Mouse (Mus musculus): ENCODE results near the gene Gpr35. TPM values are rescaled to one million over a fixed set of nuclear protein-coding genes. Genes with fewer than 3 reads are reported as not detected.
"Not testable (repeated sequence)": the region's sequence is repeated elsewhere in the genome, so short reads cannot be mapped to it uniquely, and the experiment has no call there.

Gene Gpr35
- polyA plus RNA-seq, 1 experiment: 0.62 TPM

- H3K4me1 ChIP-seq (ENCODE audit: control insufficient read depth, insufficient read depth, low read length): no peaks in the 10 kb centered on the region
- no peak overlapping the region for H3K27ac ChIP-seq (ENCODE audit: insufficient read depth, low read depth, low read length)
- TF ChIP-seq CTCF (IDR thresholded peaks at IDR 0.05; ENCODE audit: low read depth, low read length) (no peak), POLR2A (IDR thresholded peaks at IDR 0.05; ENCODE audit: borderline replicate concordance, low read depth, low read length) (no peak)
- H3K4me3 ChIP-seq (ENCODE audit: insufficient read depth, low read length): no peak overlapping the region
These were observed 2.7 kb upstream of the Gpr35 start for GRCm38 (mm10) chr1:92947966-92948365.

GRCm38 (mm10) chr1:92949426-92949825, 1.2 kb upstream of the Gpr35 start:
- Histone ChIP-seq H3K4me3 (ENCODE audit: insufficient read depth, low read length) (no peak overlapping the region), H3K27ac (ENCODE audit: insufficient read depth, low read depth, low read length) (no peak overlapping the region), H3K4me1 (ENCODE audit: control insufficient read depth, insufficient read depth, low read length) (no peaks in the 10 kb centered on the region)
- TF ChIP-seq POLR2A (IDR thresholded peaks at IDR 0.05; ENCODE audit: borderline replicate concordance, low read depth, low read length) (no peak), CTCF (IDR thresholded peaks at IDR 0.05; ENCODE audit: low read depth, low read length) (no peak)

GRCm38 (mm10) chr1:92953641-92954040, 3.0 kb downstream of the Gpr35 start:
- TF ChIP-seq CTCF (IDR thresholded peaks at IDR 0.05; ENCODE audit: low read depth, low read length): no peak
- Histone ChIP-seq H3K4me1 (ENCODE audit: control insufficient read depth, insufficient read depth, low read length) (0 out of 2 replicates have a peak, but pooled peaks cover 3% of the 10 kb centered on the region), H3K27ac (ENCODE audit: insufficient read depth, low read depth, low read length) (no peak overlapping the region), H3K4me3 (ENCODE audit: insufficient read depth, low read length) (no peak overlapping the region)

GRCm38 (mm10) chr1:92956571-92957335, 6.1 kb downstream of the Gpr35 start:
- peak; percentile 14; the same call in 1 of the 2 replicates for TF ChIP-seq CTCF (IDR thresholded peaks at IDR 0.05; ENCODE audit: low read depth, low read length)
- H3K27ac ChIP-seq (ENCODE audit: insufficient read depth, low read depth, low read length); H3K4me3 ChIP-seq (ENCODE audit: insufficient read depth, low read length): not testable (repeated sequence)

DNA sequence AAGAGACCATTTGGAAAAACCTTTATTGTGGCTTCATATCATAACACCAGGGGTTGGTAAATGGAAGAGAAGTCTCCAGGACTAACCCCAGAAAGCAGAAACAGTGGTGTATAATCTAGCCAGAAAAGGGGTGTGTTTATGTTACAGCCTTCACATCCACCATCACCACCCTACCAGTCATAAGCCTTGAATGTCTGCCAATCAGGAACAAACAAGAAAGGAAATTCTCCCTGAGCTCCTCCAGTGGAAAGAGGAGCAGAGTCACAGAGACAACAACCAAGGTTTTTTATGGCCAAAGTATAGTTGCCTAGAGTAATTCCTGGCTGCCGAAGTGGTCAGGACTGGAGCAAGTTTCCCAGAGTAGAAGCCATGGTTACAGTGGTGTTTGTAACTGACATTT, 8.3 kb downstream of the Gpr35 start:
- Histone ChIP-seq H3K27ac (ENCODE audit: insufficient read depth, low read depth, low read length) (no peak overlapping the region), H3K4me3 (ENCODE audit: insufficient read depth, low read length) (no peak overlapping the region), H3K4me1 (ENCODE audit: control insufficient read depth, insufficient read depth, low read length) (0 out of 2 replicates have a peak, but pooled peaks cover 3% of the 10 kb centered on the region)
- no peak for TF ChIP-seq POLR2A (IDR thresholded peaks at IDR 0.05; ENCODE audit: borderline replicate concordance, low read depth, low read length)
- no peak for TF ChIP-seq CTCF (IDR thresholded peaks at IDR 0.05; ENCODE audit: low read depth, low read length)

More at GRCm38 (mm10) chr1:92956571-92957335, 6.1 kb downstream of the Gpr35 start:
- H3K4me1 ChIP-seq (ENCODE audit: control insufficient read depth, insufficient read depth, low read length): not testable (repeated sequence)

GRCm38 (mm10) chr1:92970791-92971190, 20.1 kb downstream of the Gpr35 start:
- peaks cover 43% of the 10 kb centered on the region for H3K4me1 ChIP-seq (ENCODE audit: control insufficient read depth, insufficient read depth, low read length)
- not testable (repeated sequence) for H3K27ac ChIP-seq (ENCODE audit: insufficient read depth, low read depth, low read length); H3K4me3 ChIP-seq (ENCODE audit: insufficient read depth, low read length)

GRCm38 (mm10) chr1:92971879-92972795, 21.5 kb downstream of the Gpr35 start:
- Histone ChIP-seq H3K4me1 (ENCODE audit: control insufficient read depth, insufficient read depth, low read length) (peaks cover 51% of the 10 kb centered on the region), H3K27ac (ENCODE audit: insufficient read depth, low read depth, low read length) (peak overlapping the region; percentile 71), H3K4me3 (ENCODE audit: insufficient read depth, low read length) (no peak overlapping the region)
- no peak for TF ChIP-seq CTCF (IDR thresholded peaks at IDR 0.05; ENCODE audit: low read depth, low read length)
- no peak for TF ChIP-seq POLR2A (IDR thresholded peaks at IDR 0.05; ENCODE audit: borderline replicate concordance, low read depth, low read length)

GRCm38 (mm10) chr1:92972854-92973253, 22.2 kb downstream of the Gpr35 start:
- H3K27ac ChIP-seq (ENCODE audit: insufficient read depth, low read depth, low read length): peak overlapping the region; percentile 75
- TF ChIP-seq POLR2A (IDR thresholded peaks at IDR 0.05; ENCODE audit: borderline replicate concordance, low read depth, low read length) (no peak), CTCF (IDR thresholded peaks at IDR 0.05; ENCODE audit: low read depth, low read length) (no peak)
- no peak overlapping the region for H3K4me3 ChIP-seq (ENCODE audit: insufficient read depth, low read length)
- peaks cover 51% of the 10 kb centered on the region for H3K4me1 ChIP-seq (ENCODE audit: control insufficient read depth, insufficient read depth, low read length)

GRCm38 (mm10) chr1:92976141-92976566, 25.5 kb downstream of the Gpr35 start:
- no peak for TF ChIP-seq POLR2A (IDR thresholded peaks at IDR 0.05; ENCODE audit: borderline replicate concordance, low read depth, low read length)
- TF ChIP-seq CTCF (IDR thresholded peaks at IDR 0.05; ENCODE audit: low read depth, low read length): no peak
- Histone ChIP-seq H3K4me3 (ENCODE audit: insufficient read depth, low read length) (no peak overlapping the region), H3K27ac (ENCODE audit: insufficient read depth, low read depth, low read length) (no peak overlapping the region), H3K4me1 (ENCODE audit: control insufficient read depth, insufficient read depth, low read length) (peaks cover 57% of the 10 kb centered on the region)

GRCm38 (mm10) chr1:92978645-92979044, 28.0 kb downstream of the Gpr35 start:
- no peak for TF ChIP-seq CTCF (IDR thresholded peaks at IDR 0.05; ENCODE audit: low read depth, low read length)
- peaks cover 37% of the 10 kb centered on the region for H3K4me1 ChIP-seq (ENCODE audit: control insufficient read depth, insufficient read depth, low read length)
- H3K27ac ChIP-seq (ENCODE audit: insufficient read depth, low read depth, low read length): no peak overlapping the region
- H3K4me3 ChIP-seq (ENCODE audit: insufficient read depth, low read length): no peak overlapping the region

Data from bone marrow macrophage, adult 2 months (primary cell).